ENCODE assay signal across 8 mouse cellular contexts in the genomic region with DNA sequence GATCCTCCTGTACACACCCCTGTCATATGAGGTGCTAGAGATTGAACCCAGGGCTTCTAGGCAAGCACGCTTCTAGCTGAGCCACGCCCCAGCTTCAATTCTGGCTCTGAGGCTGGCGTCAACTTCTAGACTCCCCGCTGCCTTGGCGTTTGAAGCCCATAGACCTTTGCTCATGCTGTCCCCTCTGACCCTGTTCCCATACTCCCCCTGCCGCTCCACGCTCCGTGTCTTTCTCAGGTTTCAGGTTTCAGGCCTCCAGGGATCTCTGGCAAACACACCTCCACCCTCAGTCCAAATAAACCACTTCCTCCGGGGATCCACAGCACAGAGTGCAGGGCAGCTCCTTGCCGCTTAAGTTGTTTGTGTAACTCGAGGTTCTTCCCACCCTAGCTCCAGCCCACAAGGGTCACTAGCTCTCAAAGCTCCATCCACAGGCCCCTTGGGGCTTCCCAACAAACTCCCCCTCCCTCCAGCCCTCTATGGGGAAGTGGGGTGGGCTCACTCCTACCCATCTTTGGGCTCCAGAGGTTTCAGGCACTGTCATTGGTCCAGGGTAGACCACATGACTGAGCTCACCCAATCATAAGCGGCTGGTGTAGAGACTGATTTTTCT. TPM values are rescaled to one million over a fixed set of nuclear protein-coding genes. Genes with fewer than 3 reads are reported as not detected.
DNase-seq lines count a peak whose midpoint lies in the region; ATAC-seq lines count a peak whose summit lies in the region.

No protein-coding gene starts in this region.

- H3K9ac ChIP-seq in intestine, embryonic 14.5 days (ENCODE audit: low read length) = no peak overlapping the region
- H3K9ac ChIP-seq in liver, embryonic 16.5 days (ENCODE audit: low read depth, low read length) = peak overlapping the region; percentile 63
- H3K9ac ChIP-seq in stomach, embryonic 14.5 days (replicated peaks; ENCODE audit: low read depth, low read length) = no peak overlapping the region

- H3K27ac ChIP-seq in intestine, embryonic 14.5 days (ENCODE audit: low read depth) = peak overlapping the region; percentile 47
- peak overlapping the region; percentile 74 for H3K27ac ChIP-seq in liver, embryonic 16.5 days (ENCODE audit: low read length)
- H3K27ac ChIP-seq in stomach, embryonic 14.5 days (ENCODE audit: low read length) = peak overlapping the region; percentile 58; the same call in 1 of the 2 replicates

- H3K4me3 ChIP-seq in intestine, embryonic 14.5 days (ENCODE audit: low read depth, low read length) = no peak overlapping the region
- H3K4me3 ChIP-seq in liver, embryonic 16.5 days (ENCODE audit: low read depth, low read length) = peak overlapping the region; percentile 42
- no peak overlapping the region for H3K4me3 ChIP-seq in stomach, embryonic 14.5 days (ENCODE audit: low read depth, low read length)

- peak overlapping the region; percentile 32 for H3K4me2 ChIP-seq in intestine, embryonic 14.5 days (ENCODE audit: low read length)
- peak overlapping the region; percentile 59 for H3K4me2 ChIP-seq in liver, embryonic 16.5 days (ENCODE audit: low read depth, low read length)
- peak overlapping the region; percentile 14; the same call in 1 of the 2 replicates for H3K4me2 ChIP-seq in stomach, embryonic 14.5 days (replicated peaks; ENCODE audit: low read depth, low read length)

- no peaks in the 10 kb centered on the region for H3K9me3 ChIP-seq in intestine, embryonic 14.5 days (ENCODE audit: control insufficient read depth, low read length)
- no peaks in the 10 kb centered on the region for H3K9me3 ChIP-seq in liver, embryonic 16.5 days (replicated peaks; ENCODE audit: control insufficient read depth, low read length)
- no peaks in the 10 kb centered on the region for H3K9me3 ChIP-seq in stomach, embryonic 14.5 days (ENCODE audit: control insufficient read depth, low read depth, low read length)

- peak; percentile 42 to 50 for DNase-seq in spleen, adult 18-20 months
- DNase-seq in spleen, postnatal 4 days (ENCODE audit: low spot score in 2 of 2) = no peak
- peak; percentile 79 for DNase-seq in embryo, embryonic 11 days
- no peak for DNase-seq in intestine, embryonic 14.5 days (ENCODE audit: low spot score)
- DNase-seq in cerebellum, adult 9-10 months = no peak
- DNase-seq in right cerebral cortex, adult 2 months (ENCODE audit: low spot score in 2 of 2) = no peak

- WGBS in intestine, embryonic 14.5 days = 9% methylated on average over 12 of the region's 12 CpGs
- whole genome bisulfite sequencing in liver, embryonic 16.5 days (ENCODE audit: insufficient replicate concordance) = 10% methylated on average over 12 of the region's 12 CpGs
- 8% methylated on average over 12 of the region's 12 CpGs for WGBS in stomach, embryonic 14.5 days

- ATAC-seq in intestine, embryonic 14.5 days (replicated peaks; ENCODE audit: low FRiP score, low TSS enrichment, low read depth) = peak; percentile 65
- peak; percentile 41 for ATAC-seq in liver, embryonic 16.5 days (ENCODE audit: low read depth)
- ATAC-seq in stomach, embryonic 14.5 days (ENCODE audit: insufficient number of reproducible peaks, insufficient read depth, low FRiP score, low read depth) = peak; percentile 80

- no peaks in the 10 kb centered on the region for H3K27me3 ChIP-seq in intestine, embryonic 14.5 days (replicated peaks; ENCODE audit: control insufficient read depth, insufficient read depth, low read length)
- no peaks in the 10 kb centered on the region for H3K27me3 ChIP-seq in liver, embryonic 16.5 days (ENCODE audit: control insufficient read depth, insufficient read depth, low read depth, low read length)
- no peaks in the 10 kb centered on the region for H3K27me3 ChIP-seq in stomach, embryonic 14.5 days (ENCODE audit: control insufficient read depth, insufficient read depth, low read length)

- no peaks in the 10 kb centered on the region for H3K36me3 ChIP-seq in intestine, embryonic 14.5 days (ENCODE audit: control insufficient read depth, insufficient read depth, low read length)
- no peaks in the 10 kb centered on the region for H3K36me3 ChIP-seq in liver, embryonic 16.5 days (ENCODE audit: control insufficient read depth, insufficient read depth)
- H3K36me3 ChIP-seq in stomach, embryonic 14.5 days (ENCODE audit: control insufficient read depth, insufficient read depth, low read length) = no peaks in the 10 kb centered on the region

- peaks cover 14% of the 10 kb centered on the region for H3K4me1 ChIP-seq in intestine, embryonic 14.5 days (replicated peaks; ENCODE audit: control insufficient read depth, insufficient read depth, low read length)
- H3K4me1 ChIP-seq in liver, embryonic 16.5 days (ENCODE audit: control insufficient read depth, low read depth, low read length) = peaks cover 40% of the 10 kb centered on the region
- peaks cover 11% of the 10 kb centered on the region; the same call in 1 of the 2 replicates for H3K4me1 ChIP-seq in stomach, embryonic 14.5 days (ENCODE audit: control insufficient read depth, insufficient read depth, low read length)

RNA-seq across cellular contexts. Expression of a gene that starts 20.0 kb away (rescaled TPM):
- 107 and 114 TPM in 2 replicates for polyA plus RNA-seq in intestine, embryonic 14.5 days (2014; fragmentation: Nextera tagmentation; extraction: Ambion mirVana)
- polyA plus RNA-seq in liver, embryonic 16.5 days (2015; fragmentation: Nextera tagmentation; extraction: Ambion mirVana) = 109 and 110 TPM in 2 replicates
- 95.3 and 102 TPM in 2 replicates for polyA plus RNA-seq in stomach, embryonic 14.5 days (2014; fragmentation: Nextera tagmentation; extraction: Ambion mirVana)

Comparison
In these comparisons a context has a peak if more than half of its experiments do, and no peak if none do; other contexts are left out.
1. DNase-seq: peak in spleen, adult 18-20 months (2 of 2) and embryo, embryonic 11 days (single experiment); none in spleen, postnatal 4 days (0 of 2), intestine, embryonic 14.5 days (single experiment), cerebellum, adult 9-10 months (single experiment) and right cerebral cortex, adult 2 months (0 of 2).
2. Peak in every context shown above with its lines, with median percentiles within 50 percentile points of each other: ATAC-seq, H3K27ac ChIP-seq and H3K4me2 ChIP-seq.